Mouse (Mus musculus) c-Kit-positive CD71-negative TER-119-negative erythroid progenitor cells, embryonic 14.5 days (primary cell): ENCODE measurements around the gene Noto.

Experiments used
- DNase-seq: peaks from one replicate; pipeline ENCODE4 v3.0.0-alpha.2; 2013; ENCODE audit warnings: low read depth

Gene Noto

DNA sequence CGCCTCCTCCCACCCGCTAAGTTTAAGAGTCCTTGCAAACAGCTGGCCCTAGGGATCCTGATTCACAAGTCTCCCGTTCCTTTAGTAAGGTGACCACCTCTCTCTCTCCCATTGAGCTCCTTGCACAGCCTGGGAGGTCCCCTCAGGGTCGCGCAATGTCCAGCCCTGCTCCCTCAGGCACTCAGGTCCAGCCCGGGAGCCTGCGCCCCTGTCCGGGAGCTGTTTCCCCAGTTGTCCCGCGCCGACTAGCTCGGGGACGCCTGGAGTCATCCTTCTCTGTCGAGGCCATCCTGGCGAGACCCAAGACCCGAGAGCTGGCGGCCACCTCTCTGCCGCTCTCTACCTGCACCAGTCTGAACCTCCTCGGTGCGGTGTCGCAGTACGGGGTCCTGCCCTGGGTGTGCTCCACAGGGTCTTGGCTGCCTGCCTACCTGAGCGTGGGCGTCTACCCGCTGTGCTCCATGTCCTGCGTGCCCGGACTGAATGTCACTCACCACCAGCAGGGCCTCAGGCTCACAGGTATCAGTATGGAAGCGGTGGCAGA lies at the start of gene Noto:
Gene Noto (plus strand): TSS at position 51 of the 544 bp plus-strand sequence.
- DNase-seq = no peak

DNA sequence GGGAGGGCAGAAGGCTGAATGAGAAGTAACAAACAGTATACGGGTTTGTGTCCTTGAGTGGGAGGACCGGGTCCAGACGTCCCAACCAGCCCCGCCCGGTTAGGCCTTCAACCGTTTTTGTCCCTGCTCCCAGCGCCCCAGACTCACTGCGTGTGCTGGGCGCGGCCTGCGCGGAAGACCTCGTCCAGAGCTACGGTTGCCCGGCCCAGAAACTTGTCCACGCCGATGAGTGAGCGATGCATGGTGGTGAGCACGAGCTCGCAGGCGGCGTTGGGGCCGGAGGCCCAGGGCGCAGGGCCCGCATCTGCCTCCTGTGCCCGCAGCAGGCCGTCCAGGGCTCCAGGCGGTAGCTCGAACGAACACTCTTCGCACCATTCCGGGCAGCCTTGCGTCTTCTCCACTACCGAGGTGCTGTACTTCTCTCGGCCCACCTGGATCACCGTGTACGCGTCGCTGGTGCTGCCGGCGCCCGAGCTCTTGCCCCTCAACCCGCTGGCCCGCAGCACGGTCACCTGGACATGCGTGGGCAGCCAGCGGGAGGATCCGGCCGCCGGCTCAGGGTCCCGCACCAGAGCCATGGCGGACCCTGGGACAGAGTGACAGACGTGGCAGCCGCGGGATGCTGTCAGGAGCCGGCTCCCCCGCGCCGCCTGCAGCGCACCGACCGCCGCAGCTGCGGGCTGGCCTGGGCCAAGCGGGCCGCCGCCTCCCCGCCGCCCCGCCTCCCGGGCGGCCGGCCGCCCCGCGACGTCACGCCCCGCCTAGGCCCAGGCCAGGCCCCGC lies 49.5 kb upstream of the Noto start, which contains the start of gene Rab11fip5:
Gene Rab11fip5 (minus strand): TSS at position 684 of the 783 bp plus-strand sequence.
- DNase-seq = no peak

DNA sequence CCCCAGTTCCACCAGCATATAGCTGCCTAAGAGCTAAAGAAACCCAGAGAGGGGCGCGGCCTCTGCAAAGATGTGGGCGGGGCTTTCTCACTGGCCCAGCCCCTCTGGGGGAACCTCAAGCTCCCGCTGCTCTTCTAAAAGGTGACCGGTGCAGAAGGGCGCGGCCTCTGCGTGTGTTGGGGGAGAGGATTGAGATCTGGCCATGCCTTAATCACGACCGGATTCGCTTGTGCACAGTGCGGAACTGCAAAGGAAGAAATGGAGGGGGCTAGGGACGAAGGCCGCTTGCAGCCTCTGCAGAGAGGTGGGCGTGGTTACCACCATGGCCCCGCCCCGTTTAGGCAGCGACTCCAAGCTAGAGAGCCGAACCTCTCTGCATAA lies 49.0 kb upstream of the Noto start:
- peak; percentile 92 for DNase-seq

DNA sequence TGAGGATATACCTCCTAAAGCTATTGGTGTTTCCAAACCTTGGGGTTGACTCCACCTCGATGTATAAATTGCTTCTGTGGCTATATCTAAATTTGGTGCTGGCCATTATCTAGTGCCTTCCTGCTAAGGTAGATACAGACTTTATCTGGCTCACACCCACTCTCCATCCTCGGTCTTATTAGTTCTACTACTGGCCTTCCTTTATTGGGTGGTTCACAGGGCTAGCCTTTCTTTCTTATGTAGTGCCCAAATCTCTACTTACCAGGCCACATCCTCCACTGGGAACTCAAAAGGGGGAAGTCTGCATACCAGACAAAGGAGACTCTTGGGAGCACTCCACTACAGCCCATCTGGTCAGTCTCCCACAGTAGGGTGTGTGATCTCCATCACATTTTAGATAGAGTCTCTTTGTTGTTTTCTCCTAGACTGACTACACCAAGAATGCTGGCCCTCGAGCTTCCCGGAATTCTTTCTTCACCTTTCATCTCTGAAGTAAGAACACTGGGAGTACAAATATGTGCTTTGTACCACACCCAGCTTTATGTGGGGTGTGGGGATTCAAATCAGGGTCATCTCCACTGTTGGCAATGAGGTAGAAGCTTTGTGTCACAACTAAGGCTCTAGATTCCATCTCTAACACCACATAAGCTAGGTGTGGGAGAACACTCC lies 46.5 kb upstream of the Noto start:
- DNase-seq = no peak

DNA sequence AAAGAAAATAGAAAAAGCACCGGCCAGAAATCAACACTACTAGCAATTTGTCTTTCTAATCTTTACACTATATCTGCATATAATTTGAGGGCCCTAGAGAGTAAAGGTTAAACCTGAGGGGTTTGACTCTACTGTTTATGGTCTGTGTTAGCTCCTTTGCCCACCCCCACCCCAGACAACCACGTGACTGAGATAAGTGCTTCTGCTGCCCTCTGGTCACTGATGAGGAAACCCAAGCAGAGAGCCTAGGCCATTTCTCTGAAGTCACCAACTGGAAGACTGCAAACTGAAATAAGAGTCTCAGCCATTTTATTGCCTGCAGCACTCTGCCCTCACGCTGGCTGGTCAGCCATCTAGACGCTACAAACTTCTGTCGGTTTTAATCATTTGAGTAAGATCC lies 45.8 kb upstream of the Noto start:
- DNase-seq = no peak

DNA sequence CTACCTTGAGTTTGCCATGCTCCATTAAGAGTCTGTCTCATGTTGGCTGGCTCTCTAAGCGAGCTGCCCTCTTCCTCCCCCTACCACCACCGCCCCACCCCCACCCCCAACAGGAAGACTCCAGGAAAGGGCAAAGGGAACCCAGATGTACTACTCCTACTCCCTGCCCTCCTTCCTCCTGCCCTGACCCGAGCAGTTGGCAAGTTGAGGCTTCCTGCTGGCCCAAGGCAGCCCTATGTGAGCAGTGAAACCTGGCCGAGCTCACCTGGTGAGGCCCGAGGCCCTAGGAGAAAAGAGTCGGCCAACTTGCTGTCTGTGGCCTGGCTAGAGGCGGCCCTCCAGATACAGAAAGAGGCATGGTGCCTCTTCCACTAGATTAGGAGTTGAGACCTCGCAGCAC lies 45.1 kb upstream of the Noto start:
- DNase-seq = no peak

DNA sequence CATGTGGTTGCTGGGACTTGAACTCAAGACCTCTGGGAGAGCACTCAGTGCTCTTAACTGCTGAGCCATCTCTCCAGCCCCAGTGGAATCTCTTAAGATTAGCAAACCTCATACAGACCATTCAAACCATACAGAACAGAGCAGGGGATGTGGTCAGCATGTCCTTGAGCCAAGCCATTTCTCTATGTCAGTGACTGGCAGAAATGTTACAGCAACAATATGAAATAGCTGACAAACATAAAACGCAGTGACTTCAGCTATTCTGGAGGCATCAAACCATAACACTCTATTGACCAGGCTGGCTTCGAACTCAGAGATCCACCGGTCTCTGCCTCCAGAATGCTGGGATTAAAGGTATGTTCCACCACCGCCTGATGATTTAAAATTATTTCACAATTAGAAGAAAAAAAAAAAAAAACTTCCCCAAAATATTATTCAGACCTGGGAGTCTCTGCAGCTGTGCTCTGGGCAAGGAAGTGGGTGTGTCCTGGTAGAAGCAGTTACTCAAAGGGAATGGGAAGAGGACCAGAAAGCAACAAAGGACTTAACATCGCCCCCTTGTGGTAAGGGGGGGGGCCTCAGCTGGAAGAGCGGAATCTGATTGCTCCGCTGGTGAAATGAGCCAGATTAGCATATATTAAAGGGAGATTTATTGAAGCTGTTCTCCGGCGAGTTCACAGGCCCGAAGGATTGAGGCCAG lies 43.3 kb upstream of the Noto start:
- DNase-seq = peak; percentile 87

DNA sequence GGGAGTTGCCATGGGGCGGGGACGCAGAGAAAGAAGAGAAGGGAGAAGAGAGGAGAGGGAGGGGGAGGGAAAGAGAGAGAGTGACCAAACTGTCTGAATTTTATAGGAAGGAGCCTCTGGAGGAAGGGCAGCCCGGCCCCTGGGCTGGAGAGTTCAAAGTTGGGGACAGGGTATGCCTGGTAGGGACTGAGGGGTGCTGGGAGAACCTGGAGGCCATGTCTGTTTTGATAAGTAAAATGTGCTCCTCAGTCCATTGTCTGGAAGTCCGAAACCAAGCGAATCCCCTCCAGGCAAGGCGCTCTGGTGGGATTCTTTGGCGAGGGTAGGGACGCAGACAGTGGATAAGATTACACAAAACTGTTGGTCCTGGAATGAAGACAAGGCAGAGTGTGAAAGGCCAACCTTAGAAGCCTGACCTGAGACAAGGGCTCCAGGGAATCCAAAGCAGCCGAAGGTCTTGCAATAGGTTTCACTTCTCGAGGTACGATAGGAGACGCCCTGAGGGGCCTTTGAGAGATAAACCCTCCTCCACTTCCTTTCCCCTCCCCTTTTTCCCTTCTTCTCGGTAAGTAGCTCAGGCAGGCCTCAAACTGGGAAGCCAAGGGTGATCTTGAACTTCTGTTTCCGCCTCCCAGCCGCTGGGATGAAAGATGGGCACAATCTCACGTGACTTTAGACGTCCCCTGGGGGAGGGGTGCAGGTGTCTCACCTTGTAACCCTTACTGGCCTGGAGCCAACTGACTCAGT lies 42.6 kb upstream of the Noto start:
- no peak for DNase-seq

DNA sequence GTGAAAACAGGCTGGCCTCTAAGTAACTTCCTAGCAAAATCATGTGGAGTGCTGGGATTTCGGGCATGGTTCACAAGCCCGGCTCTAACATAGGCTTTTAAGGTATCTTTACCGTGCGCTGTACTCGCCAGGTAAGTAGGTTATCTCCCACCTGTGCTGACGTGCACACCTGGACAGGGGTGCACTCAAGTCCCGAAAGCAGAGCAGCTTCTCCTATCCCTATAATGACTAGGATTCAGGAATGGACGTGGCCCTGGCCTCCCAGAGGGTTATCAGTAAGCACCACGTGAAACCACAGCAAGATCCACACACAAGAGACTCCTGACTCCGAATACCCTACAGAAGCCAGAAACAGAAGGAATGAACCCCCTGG lies 42.1 kb upstream of the Noto start:
- no peak for DNase-seq

DNA sequence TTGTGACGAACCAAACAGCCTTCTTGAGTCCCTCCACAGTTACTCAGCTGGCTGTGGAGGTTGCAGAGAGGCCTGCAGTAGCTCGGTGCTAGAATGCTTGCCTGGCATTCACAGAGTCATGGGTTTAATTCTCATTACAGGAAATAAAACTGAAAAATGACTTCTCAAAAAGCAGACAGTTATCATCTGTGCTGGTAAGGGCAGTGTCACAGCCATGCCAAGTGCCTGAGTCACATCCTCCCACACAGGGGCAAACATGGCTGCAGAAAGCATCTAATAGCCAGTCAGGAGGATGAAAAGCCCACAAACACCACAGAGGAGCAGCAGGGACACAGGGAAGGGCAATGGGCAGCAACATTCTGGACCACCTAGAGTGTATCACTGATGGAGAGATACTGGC lies 40.9 kb upstream of the Noto start:
- no peak for DNase-seq

DNA sequence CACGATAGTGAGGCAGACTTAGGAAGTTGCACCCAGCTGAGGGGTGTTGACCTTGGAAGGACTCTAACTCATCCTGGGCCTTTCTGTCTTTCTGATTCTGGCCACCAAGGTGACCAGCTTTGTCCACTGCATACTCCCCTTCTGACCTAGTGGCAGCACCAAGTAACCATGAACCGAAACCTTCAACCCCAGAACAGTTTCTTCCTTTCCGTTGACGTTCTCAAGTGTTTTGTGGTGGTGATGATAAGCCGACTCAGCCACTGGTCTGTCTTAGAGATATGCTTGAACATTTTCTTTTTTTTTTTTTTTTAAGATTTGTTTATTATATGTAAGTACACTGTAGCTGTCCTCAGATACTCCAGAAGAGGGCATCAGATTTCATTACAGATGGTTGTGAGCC lies 35.1 kb upstream of the Noto start:
- DNase-seq = no peak

DNA sequence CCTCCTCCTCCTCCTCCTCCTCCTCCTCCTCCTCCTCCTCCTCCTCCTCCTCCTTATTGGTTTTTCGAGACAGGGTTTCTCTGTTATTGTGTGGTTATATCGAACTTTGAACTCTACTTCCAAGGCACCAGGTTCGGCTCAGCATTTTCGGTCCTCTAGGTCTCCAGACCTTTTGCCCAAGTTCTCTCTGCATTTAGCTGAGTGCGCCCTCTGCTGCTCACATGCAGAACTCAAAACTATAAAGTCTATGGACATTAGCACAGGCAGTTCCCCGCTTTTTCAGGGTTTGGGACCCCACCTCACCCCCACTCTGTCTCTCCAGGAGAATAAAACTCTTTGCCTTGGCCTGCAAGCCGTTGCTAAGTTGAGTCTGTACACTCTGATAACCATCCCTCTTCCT lies 31.9 kb upstream of the Noto start:
- DNase-seq = no peak

DNA sequence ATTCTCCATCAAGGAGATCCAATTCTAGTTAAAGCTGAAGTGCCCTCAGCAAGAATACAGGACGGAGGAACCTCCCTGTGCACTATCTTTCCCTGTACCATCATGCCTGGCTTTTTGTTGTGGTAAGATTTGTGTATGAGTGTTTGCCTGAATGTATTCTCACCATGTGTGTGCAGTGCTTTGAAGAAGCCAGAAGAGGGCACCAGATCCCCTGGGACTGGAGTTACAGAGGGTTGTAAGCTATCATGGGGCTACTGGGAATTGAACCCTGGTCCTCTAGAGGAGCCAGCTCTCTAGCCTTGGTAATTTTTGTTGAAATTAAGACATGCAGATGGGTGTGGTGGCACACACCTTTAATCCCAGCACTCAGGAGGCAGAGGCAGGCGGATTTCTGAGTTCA lies 28.3 kb upstream of the Noto start:
- DNase-seq = no peak

DNA sequence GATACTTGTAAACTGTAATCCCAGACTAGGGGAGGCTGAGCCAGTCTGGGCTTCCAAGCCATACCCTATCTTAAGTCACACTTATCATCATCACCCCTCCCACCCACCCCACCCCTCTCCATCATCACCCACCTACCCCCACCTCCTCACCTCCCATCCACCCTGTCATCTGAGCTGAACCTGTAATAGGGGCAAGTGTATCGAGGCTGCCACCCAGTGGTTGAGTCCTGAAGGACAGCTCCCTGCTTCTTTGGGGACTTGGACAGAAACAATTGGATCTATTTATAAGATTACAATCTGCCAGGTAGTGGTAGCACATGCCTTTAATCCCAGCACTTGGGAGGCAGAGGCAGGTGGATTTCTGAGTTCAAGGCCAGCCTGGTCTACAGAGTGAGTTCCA lies 26.5 kb upstream of the Noto start:
- no peak for DNase-seq

DNA sequence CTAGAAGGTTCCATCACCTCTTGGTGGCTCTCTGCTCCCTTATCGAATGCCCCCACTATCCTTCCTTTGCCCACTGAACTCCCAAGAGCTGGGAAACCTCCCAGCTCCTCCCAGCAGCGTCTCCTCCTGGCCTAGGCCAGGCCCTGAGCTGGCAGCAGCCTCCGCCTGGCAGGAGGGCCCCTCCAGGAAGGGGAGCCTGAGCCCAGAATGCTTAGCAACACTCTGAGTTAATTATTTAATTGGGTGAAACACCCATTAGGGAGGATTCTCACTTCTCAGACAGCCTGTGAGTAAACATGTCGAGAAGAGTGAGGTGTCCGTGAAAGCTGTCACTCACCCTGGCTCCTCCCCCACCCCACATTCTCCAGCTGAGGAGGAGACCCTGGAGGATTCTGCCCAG lies 24.0 kb upstream of the Noto start:
- no peak for DNase-seq

DNA sequence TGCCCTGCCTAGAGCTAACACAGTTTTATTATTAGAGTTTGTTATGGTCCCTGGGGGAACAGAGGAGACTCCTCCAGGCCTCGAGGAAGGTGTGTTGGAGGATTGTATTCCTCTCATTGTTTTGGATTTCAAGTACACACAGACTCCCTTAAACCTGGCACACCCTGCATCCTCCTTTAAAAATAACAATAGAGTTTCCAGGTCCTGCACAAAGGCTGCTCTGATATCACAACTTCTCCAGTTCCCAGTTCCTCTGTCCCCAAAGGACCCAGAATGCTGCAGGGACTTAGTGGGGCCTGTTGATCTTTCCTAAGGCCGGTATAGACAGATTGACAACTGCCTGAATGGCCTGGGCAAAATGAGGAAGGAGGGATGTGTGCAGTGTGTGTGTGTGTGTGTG lies 21.1 kb upstream of the Noto start:
- DNase-seq = no peak

DNA sequence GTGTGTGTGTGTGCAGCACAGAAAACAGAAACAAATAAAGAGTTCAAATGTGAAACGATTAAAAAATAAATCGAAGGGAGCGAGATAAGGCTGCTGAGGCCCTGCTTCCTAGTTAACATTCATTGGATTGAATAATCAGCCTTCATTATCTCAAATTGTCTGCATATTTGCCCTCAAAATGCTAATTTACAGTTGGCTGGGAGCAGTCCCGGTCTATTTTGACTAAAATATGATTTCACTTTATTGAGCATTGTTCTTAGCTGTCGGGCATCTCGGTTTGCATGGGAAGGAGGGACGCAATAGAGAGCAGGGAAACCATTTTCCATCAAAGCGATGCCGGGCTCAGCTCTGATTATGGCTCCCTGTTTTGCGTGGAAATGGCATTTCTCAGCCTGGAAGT lies 20.6 kb upstream of the Noto start:
- DNase-seq = no peak

DNA sequence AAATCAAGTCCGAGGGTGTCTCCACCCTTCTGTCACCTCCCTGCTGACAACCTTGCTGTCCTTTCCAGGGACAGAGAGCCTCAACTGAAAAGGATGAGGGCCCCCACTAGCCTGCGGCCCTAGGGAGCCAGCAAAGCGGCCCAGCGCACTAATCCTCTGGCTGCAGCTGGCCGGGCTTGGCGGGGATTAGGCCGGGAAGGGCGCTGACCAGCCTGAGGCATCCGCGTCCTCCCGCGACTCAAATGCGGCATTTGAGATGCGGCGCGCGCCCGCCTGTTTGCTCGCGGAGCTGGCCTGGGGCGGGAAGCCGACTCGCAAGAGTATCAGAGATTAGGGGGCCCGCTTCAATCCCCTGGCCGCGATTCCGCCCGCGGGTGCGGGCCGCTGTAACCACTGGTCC lies 14.7 kb upstream of the Noto start:
- DNase-seq = no peak

DNA sequence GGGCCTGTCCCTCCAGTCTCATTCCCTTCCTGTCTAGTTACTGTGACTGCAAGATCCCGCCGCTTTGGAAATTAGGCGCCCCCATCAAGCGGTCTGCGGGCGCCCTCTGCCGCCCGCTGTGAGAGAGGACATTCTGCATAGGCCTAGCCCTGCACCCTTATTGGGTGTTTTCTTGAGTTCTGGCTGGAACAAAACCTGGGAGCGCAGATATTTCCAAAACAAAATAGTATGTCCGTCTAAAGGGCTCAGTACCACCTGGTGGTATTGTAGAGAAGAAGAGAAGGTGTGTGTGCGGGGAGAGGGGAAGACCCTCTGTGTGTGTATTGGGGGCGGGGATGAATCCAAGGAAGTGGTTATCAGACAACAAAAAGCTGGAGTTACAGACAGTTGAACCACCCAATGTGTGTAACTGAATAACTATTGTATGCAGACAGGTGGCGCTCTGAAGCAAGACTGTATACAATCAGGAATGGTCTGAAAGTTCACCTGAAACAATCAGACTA lies 12.9 kb upstream of the Noto start:
- DNase-seq = peak; percentile 50

DNA sequence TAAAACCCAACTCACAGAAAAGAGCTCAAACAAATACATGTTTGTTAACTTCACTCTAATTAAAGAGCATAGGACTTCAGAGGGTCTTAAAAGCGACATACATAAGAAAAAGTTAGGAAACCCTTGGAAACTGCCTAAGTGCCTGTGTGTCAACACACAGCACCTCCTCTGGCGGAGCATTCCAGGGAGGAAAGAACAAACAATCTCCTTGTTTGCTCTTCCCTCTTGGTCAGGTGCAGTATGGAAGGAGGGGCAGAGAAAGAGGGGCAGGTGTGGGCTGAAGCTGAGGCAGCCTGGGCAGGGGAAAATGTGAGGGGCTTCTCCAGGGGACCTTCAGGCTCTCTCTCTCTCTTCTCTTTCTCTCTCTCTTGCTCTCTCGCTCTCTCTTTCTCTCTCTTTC lies 7.9 kb upstream of the Noto start:
- DNase-seq = no peak

DNA sequence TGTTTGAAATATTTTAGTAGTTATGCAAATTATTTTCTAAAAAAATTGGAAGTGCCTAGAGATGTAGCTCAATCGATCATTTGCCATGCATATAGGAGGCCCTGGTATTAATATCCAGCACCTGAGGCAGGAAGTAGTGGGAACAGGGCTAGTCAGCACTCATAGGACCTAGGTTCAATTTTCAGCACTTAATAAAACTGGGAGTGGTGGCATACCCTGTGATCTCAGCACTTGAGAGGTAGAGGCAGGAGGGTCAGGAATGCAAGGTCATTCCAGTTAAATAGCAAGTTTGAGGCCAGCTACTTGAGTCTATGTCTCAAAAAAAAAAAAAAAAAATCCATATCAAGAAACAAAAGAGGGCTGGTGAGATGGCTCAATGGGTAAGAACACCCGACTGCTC lies 4.5 kb upstream of the Noto start:
- no peak for DNase-seq

DNA sequence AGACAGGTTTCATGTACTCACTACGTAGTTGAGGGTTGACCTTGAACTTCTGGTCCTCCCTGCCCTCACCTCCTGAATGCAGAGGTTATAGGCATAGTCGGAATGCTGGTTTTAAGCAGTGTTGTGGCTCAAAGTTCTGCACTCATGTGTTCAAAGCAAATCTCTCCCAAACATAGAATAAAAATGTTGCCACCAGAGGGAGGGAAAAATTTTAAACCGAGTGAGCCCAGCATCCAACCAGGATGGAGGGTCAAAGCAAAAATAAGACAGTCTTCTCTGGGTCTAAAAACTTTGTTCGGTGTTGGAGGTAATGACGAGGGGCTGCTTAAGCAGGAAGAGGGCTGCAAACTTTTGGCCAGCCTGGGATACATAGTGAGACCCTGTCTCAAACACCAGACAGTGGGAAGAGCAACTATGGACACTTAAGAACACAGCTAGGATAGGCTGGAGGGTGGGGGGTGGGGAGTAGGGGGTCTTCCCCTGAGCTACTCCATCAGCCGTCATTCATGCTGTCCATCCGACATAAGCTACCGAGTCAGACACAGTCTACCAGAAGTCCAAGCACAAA lies 7.7 kb downstream of the Noto start:
- no peak for DNase-seq
